8 mouse cellular contexts compared by ENCODE assay signal in genomic region chr4:152038985-152039830, GRCm38 (mm10). TPM values are rescaled to one million over a fixed set of nuclear protein-coding genes. Genes with fewer than 3 reads are reported as not detected.
A peak's percentile ranks its signal among the peaks of the same experiment; 100 is the strongest.
DNase-seq lines count a peak whose midpoint lies in the region; ATAC-seq and TF ChIP-seq lines count a peak whose summit lies in the region.

TSS of gene Nol9 (plus strand) at chr4:152039321.

- H3K27ac ChIP-seq in embryonic facial prominence, embryonic 13.5 days: 0 out of 2 replicates have a peak within 1 kb of the TSS, but pooled peaks have one; percentile 3
- peak within 1 kb of the TSS; percentile 78 for H3K27ac ChIP-seq in heart, adult 2 months
- no peak within 1 kb of the TSS for H3K27ac ChIP-seq in limb, embryonic 13.5 days
- H3K27ac ChIP-seq in midbrain, embryonic 16.5 days (ENCODE audit: low read length): peak within 1 kb of the TSS; percentile 36; the same call in 1 of the 2 replicates

- DNase-seq in 3134 (ENCODE audit: extremely low read depth, insufficient read length, low spot score): peak; percentile 87
- DNase-seq in adrenal gland, postnatal 36 days: peak; percentile 96 to 98
- peak; percentile 94 to 98 for DNase-seq in heart, adult 2 months
- DNase-seq in kidney, adult 8-10 months: peak; percentile 88 to 92
- peak; percentile 95 to 97 for DNase-seq in spleen, postnatal 10 days (ENCODE audit: low spot score in 2 of 2)

- intact Hi-C loops in heart, adult 2 months (cut with DNase I): loop anchor here (2.0 kb wide), 2 partner anchors 58 kb away; no protein-coding TSS in a partner anchor

- no peak for TF ChIP-seq CTCF in heart, adult 2 months (IDR thresholded peaks at IDR 0.05)

- TF ChIP-seq EP300 in heart, adult 2 months (IDR thresholded peaks at IDR 0.05; ENCODE audit: insufficient read depth, low read depth, low read length): peak; percentile 67; the same call in 1 of the 2 replicates

- peaks cover 34% of the 10 kb centered on the region for H3K36me3 ChIP-seq in embryonic facial prominence, embryonic 13.5 days
- no peaks in the 10 kb centered on the region for H3K36me3 ChIP-seq in heart, adult 2 months (ENCODE audit: control insufficient read depth, insufficient read depth, low read length)
- H3K36me3 ChIP-seq in limb, embryonic 13.5 days: peaks cover 34% of the 10 kb centered on the region
- peaks cover 12% of the 10 kb centered on the region for H3K36me3 ChIP-seq in midbrain, embryonic 16.5 days (ENCODE audit: control insufficient read depth, insufficient read depth, low read length)

- ATAC-seq in embryonic facial prominence, embryonic 13.5 days (ENCODE audit: insufficient number of reproducible peaks, insufficient read depth, low FRiP score, low TSS enrichment, low read depth): peak; percentile 77; the same call in 1 of the 2 replicates
- peak; percentile 86 for ATAC-seq in limb, embryonic 13.5 days (ENCODE audit: low FRiP score, low read depth)
- peak; percentile 86 for ATAC-seq in midbrain, embryonic 16.5 days

- H3K4me3 ChIP-seq in embryonic facial prominence, embryonic 13.5 days: peak within 1 kb of the TSS; percentile 100
- peak within 1 kb of the TSS; percentile 98 for H3K4me3 ChIP-seq in heart, adult 2 months
- peak within 1 kb of the TSS; percentile 100 for H3K4me3 ChIP-seq in limb, embryonic 13.5 days
- peak within 1 kb of the TSS; percentile 96 for H3K4me3 ChIP-seq in midbrain, embryonic 16.5 days (ENCODE audit: low read depth, low read length)

- peaks cover 3% of the 10 kb centered on the region for H3K79me2 ChIP-seq in heart, adult 2 months (replicated peaks; ENCODE audit: control insufficient read depth, insufficient read depth, low read length)

- H3K9ac ChIP-seq in embryonic facial prominence, embryonic 13.5 days: peak within 1 kb of the TSS; percentile 95
- peak within 1 kb of the TSS; percentile 99 for H3K9ac ChIP-seq in heart, adult 2 months (ENCODE audit: low read depth, low read length)
- peak within 1 kb of the TSS; percentile 95 for H3K9ac ChIP-seq in limb, embryonic 13.5 days
- H3K9ac ChIP-seq in midbrain, embryonic 16.5 days (ENCODE audit: low read depth, low read length): peak within 1 kb of the TSS; percentile 91

- H3K9me3 ChIP-seq in embryonic facial prominence, embryonic 13.5 days: no peaks in the 10 kb centered on the region
- H3K9me3 ChIP-seq in limb, embryonic 13.5 days: no peaks in the 10 kb centered on the region
- no peaks in the 10 kb centered on the region for H3K9me3 ChIP-seq in midbrain, embryonic 16.5 days (replicated peaks; ENCODE audit: control insufficient read depth, low read length, poor library complexity, severe bottlenecking)

- TF ChIP-seq POLR2A in heart, adult 2 months (IDR thresholded peaks at IDR 0.05; ENCODE audit: insufficient read depth, low read depth, low read length): peak; percentile 76

- H3K4me2 ChIP-seq in embryonic facial prominence, embryonic 13.5 days: peak within 1 kb of the TSS; percentile 97
- H3K4me2 ChIP-seq in limb, embryonic 13.5 days (replicated peaks): peak within 1 kb of the TSS; percentile 99
- peak within 1 kb of the TSS; percentile 98 for H3K4me2 ChIP-seq in midbrain, embryonic 16.5 days (ENCODE audit: low read length)

- no peaks in the 10 kb centered on the region for H3K27me3 ChIP-seq in embryonic facial prominence, embryonic 13.5 days
- H3K27me3 ChIP-seq in heart, adult 2 months (ENCODE audit: control insufficient read depth, insufficient read depth, low read length): no peaks in the 10 kb centered on the region
- no peaks in the 10 kb centered on the region for H3K27me3 ChIP-seq in limb, embryonic 13.5 days
- no peaks in the 10 kb centered on the region for H3K27me3 ChIP-seq in midbrain, embryonic 16.5 days (ENCODE audit: control insufficient read depth, insufficient read depth, low read depth, low read length)

- under 1% methylated on average over 86 of the region's 86 CpGs for WGBS in embryonic facial prominence, embryonic 13.5 days
- WGBS in heart, adult 2 months: under 1% methylated on average over 74 of the region's 86 CpGs
- WGBS in limb, embryonic 13.5 days: under 1% methylated on average over 80 of the region's 86 CpGs
- under 1% methylated on average over 79 of the region's 86 CpGs for WGBS in midbrain, embryonic 16.5 days

- peaks cover 16% of the 10 kb centered on the region for H3K4me1 ChIP-seq in embryonic facial prominence, embryonic 13.5 days
- H3K4me1 ChIP-seq in heart, adult 2 months (ENCODE audit: control insufficient read depth, insufficient read depth, low read length): peaks cover 2% of the 10 kb centered on the region
- peaks cover 21% of the 10 kb centered on the region for H3K4me1 ChIP-seq in limb, embryonic 13.5 days
- H3K4me1 ChIP-seq in midbrain, embryonic 16.5 days (ENCODE audit: control insufficient read depth, insufficient read depth, low read length): peaks cover 9% of the 10 kb centered on the region

RNA-seq across cellular contexts. Expression of gene Nol9, which starts in this region (rescaled TPM):
- 10 to 100 TPM; 24.8 to 27.3 TPM for total RNA-seq in adrenal gland, postnatal 36 days (2021)
- polyA plus RNA-seq in embryonic facial prominence, embryonic 13.5 days (2015; fragmentation: Nextera tagmentation; extraction: Ambion mirVana): 34.4 and 34.8 TPM in 2 replicates
- 1 to 10 TPM; 9.7 to 9.8 TPM for total RNA-seq in heart, adult 2 months (2021)
- polyA plus RNA-seq in heart, adult 2 months (2012; rRNA removed): 7.3 and 9.7 TPM in 2 replicates
- polyA plus RNA-seq in limb, embryonic 13.5 days (2015; fragmentation: Nextera tagmentation; extraction: Ambion mirVana): 33.7 and 34.4 TPM in 2 replicates
- polyA plus RNA-seq in midbrain, embryonic 16.5 days (2015; fragmentation: Nextera tagmentation; extraction: Ambion mirVana): 22.8 and 24.0 TPM in 2 replicates
